Mouse (Mus musculus) kidney, embryonic 15.5 days (tissue): Measurements from ENCODE around the gene Ralgapa2. TPM values are rescaled to one million over a fixed set of nuclear protein-coding genes. Genes with fewer than 3 reads are reported as not detected.
A peak's percentile ranks its signal among the peaks of the same experiment; 100 is the strongest.
"Not testable (repeated sequence)": the region's sequence is repeated elsewhere in the genome, so short reads cannot be mapped to it uniquely, and the experiment has no call there.

ENCODE experiments used
- ATAC-seq: fragments of 200-750 bp; cut with Nextera tagmentation; replicated peaks from 2 replicates; pipeline ENCODE4 v1.8.0; 2017; ENCODE audit warnings: moderate TSS enrichment; ENCODE audit not compliant: low FRiP score
- H3K27ac ChIP-seq: fragments of 300-500 bp; sonication (generic); 2 replicates; pipeline ENCODE4 v1.5.1; 2015; ENCODE audit warnings: mild to moderate bottlenecking, inconsistent platforms
- H3K27me3 ChIP-seq: fragments of 300-500 bp; sonication (generic); 2 replicates; pipeline ENCODE4 v1.6.1; 2015; ENCODE audit warnings: inconsistent platforms
- H3K36me3 ChIP-seq: fragments of 300-500 bp; sonication (generic); 2 replicates; pipeline ENCODE4 v1.6.1; 2015; ENCODE audit warnings: inconsistent platforms
- H3K4me1 ChIP-seq: fragments of 300-500 bp; sonication (generic); 2 replicates; pipeline ENCODE4 v1.6.1; 2015; ENCODE audit warnings: inconsistent platforms
- H3K4me2 ChIP-seq: fragments of 300-500 bp; sonication (generic); 2 replicates; pipeline ENCODE4 v1.6.1; 2015; ENCODE audit warnings: moderate library complexity, mild to moderate bottlenecking, inconsistent platforms
- H3K4me3 ChIP-seq: fragments of 300-500 bp; sonication (generic); replicated peaks from 2 replicates; pipeline ENCODE4 v1.5.1; 2015; ENCODE audit warnings: mild to moderate bottlenecking, inconsistent platforms
- H3K9ac ChIP-seq: fragments of 300-500 bp; sonication (generic); 2 replicates; pipeline ENCODE4 v1.6.1; 2015; ENCODE audit warnings: mild to moderate bottlenecking, inconsistent platforms
- H3K9me3 ChIP-seq: fragments of 300-500 bp; sonication (generic); replicated peaks from 2 replicates; pipeline ENCODE4 v1.6.1; 2016; ENCODE audit warnings: inconsistent platforms
- WGBS: fragments of 180-500 bp; shearing (Covaris S2); methylation state at CpG from one replicate; pipeline ENCODE4 v1.1.7; 2015; ENCODE audit warnings: mixed read lengths; 5-methylcytosine and 5-hydroxymethylcytosine counted together
- polyA plus RNA-seq: library from polyadenylated mRNA; unstranded; fragments of >200 nt; fragmentation: Nextera tagmentation; extraction: Ambion mirVana; gene quantifications from 2 replicates; pipeline ENCODE4 v1.2.1, GENCODE M21; 2015

The Ralgapa2 gene
- polyA plus RNA-seq, 1 experiment from 2014 or later, result 6.7 TPM

GRCm38 (mm10) chr2:146468016-146468415 is 44.1 kb downstream of the Ralgapa2 start:
- H3K4me2 ChIP-seq, result no peak overlapping the region
- no peaks in the 10 kb centered on the region for H3K9me3 ChIP-seq
- no peak overlapping the region for H3K9ac ChIP-seq
- no peaks in the 10 kb centered on the region for H3K36me3 ChIP-seq
- no peaks in the 10 kb centered on the region for H3K4me1 ChIP-seq
- ATAC-seq, result no peak
- H3K27ac ChIP-seq, result no peak overlapping the region
- no peaks in the 10 kb centered on the region for H3K27me3 ChIP-seq
- WGBS, result 88% methylated on average over 4 of the region's 4 CpGs
- H3K4me3 ChIP-seq, result no peak overlapping the region

DNA sequence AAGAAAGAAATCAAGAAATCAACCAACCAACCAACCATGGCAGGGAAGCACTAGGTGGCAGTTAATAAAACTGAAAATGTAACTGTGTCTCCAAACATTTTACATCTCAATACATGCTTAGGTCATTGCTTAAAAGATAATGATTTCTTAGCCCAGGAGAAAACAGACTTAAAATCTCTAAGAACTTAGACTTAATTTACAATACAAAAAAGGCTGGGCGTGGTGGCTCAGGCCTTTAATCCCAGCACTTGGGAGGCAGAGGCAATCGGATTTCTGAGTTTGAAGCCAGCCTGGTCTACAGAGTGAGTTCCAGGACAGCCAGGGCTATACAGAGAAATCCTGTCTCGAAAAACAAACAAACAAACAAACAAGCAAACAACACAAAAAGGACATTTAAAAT is 45.3 kb downstream of the Ralgapa2 start:
- ATAC-seq, H3K27me3 ChIP-seq, H3K27ac ChIP-seq, H3K4me2 ChIP-seq, H3K9me3 ChIP-seq, H3K4me1 ChIP-seq, H3K36me3 ChIP-seq, H3K4me3 ChIP-seq, H3K9ac ChIP-seq: not testable (repeated sequence)
- WGBS, result 84% methylated on average over 3 of the region's 3 CpGs

DNA sequence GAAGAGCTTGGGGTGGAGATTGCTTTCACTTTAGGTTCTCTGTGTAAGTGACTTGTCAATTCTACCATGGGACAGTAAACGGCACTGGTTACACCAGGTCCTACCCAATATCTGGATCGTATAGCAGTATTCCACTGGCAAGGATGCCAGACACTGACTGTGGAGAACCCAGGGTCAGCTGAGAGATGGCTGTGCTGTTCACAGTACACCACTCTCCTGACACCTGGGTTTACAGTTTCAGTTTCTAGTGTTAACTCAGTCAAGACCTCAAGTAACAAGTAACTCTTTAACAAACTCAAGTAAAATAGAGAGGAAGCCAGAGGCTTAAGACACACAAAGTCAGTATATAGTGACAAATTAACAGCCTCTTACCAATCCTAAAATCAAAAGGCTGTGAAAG is 54.6 kb downstream of the Ralgapa2 start:
- peak; percentile 75 for ATAC-seq
- WGBS, result 55% methylated on average over 2 of the region's 2 CpGs
- Histone ChIP-seq H3K27ac (peak overlapping the region; percentile 18; the same call in 1 of the 2 replicates), H3K4me2 (no peak overlapping the region), H3K4me3 (no peak overlapping the region), H3K4me1 (no peaks in the 10 kb centered on the region), H3K27me3 (no peaks in the 10 kb centered on the region), H3K9ac (no peak overlapping the region), H3K9me3 (no peaks in the 10 kb centered on the region), H3K36me3 (no peaks in the 10 kb centered on the region)

DNA sequence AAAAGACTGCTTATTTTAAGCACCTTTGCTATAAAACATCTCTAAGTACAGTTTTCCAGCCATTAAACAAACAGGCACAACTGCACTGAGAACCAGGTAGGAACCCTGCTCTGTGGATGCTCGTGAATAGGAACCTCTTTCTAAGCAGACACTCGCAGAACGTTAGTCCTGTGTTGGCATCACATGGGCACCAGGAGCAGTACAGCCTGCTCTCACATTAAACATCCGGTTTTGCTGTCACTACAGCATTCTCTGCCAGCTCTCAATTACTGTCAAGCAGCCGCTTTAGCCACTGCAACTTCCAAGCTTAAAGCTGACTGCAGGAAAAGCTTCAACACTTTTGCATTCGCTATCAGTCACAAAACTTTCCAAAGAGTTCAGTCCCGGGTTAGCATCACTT is 55.5 kb downstream of the Ralgapa2 start:
- H3K9me3 ChIP-seq, result no peaks in the 10 kb centered on the region
- no peaks in the 10 kb centered on the region for H3K4me1 ChIP-seq
- H3K4me2 ChIP-seq, result no peak overlapping the region
- no peaks in the 10 kb centered on the region for H3K36me3 ChIP-seq
- no peak overlapping the region for H3K4me3 ChIP-seq
- H3K9ac ChIP-seq, result no peak overlapping the region
- 80% methylated on average over 7 of the region's 7 CpGs for WGBS
- no peaks in the 10 kb centered on the region for H3K27me3 ChIP-seq
- H3K27ac ChIP-seq, result no peak overlapping the region
- no peak for ATAC-seq

GRCm38 (mm10) chr2:146456062-146456461 is 56.1 kb downstream of the Ralgapa2 start:
- H3K4me1 ChIP-seq, result no peaks in the 10 kb centered on the region
- H3K27me3 ChIP-seq, result no peaks in the 10 kb centered on the region
- H3K27ac ChIP-seq, result no peak overlapping the region
- H3K4me2 ChIP-seq, result no peak overlapping the region
- no peak overlapping the region for H3K4me3 ChIP-seq
- H3K9ac ChIP-seq, result no peak overlapping the region
- no peaks in the 10 kb centered on the region for H3K9me3 ChIP-seq
- 88% methylated on average over 4 of the region's 4 CpGs for WGBS
- no peak for ATAC-seq
- H3K36me3 ChIP-seq, result no peaks in the 10 kb centered on the region

DNA sequence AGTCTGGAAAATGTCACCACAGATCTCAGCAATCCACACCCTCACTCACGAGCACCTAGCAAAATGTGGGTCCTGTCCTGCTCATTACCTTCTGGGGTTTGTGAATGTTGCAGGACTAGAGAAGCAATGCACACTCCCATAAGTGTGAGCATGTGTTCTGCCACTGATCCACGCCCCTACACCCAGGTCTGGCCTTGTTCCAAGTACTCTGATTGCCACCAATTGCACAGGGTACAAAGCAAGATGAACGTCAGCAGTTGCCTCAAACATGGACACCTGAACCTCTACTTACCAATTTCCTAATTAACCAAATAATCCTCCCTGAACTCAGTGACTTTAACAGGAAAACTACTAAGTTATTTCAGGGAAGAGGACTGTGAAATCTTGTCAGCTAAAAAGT is 68.1 kb downstream of the Ralgapa2 start:
- H3K4me1 ChIP-seq, result no peaks in the 10 kb centered on the region
- H3K9ac ChIP-seq, result no peak overlapping the region
- no peak overlapping the region for H3K27ac ChIP-seq
- 0 out of 2 replicates have a peak, but pooled peaks cover 8% of the 10 kb centered on the region for H3K36me3 ChIP-seq
- no peak overlapping the region for H3K4me3 ChIP-seq
- no peak overlapping the region for H3K4me2 ChIP-seq
- H3K9me3 ChIP-seq, result no peaks in the 10 kb centered on the region
- 82% methylated on average over 3 of the region's 3 CpGs for WGBS
- H3K27me3 ChIP-seq, result no peaks in the 10 kb centered on the region
- ATAC-seq, result no peak

DNA sequence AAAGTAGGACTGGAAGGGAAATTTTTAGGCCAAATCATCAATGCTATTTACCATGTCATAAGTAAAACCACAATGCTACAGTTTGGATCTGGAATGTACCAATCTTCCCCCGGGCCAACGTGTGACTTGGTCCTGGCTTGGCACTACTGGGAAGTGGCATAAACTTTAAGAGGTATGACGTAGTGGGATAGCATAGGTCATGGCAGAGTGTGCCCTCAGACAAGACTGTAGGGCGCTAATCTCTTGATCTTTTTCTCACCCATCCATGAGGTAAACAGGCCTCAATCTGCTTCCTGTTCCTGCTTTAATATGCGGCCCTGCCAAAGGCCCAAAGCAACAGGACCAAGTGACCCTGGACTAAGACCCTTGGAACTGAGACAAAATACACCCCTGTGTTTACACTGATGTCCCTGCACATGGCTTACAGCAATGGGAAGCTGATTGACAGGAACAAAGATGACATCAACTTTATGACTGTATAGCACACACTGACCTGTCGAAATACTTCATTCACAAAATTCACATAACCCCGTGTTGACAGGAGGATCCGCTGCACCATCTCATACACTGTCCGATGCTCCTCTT is 68.8 kb downstream of the Ralgapa2 start:
- no peak for ATAC-seq
- Histone ChIP-seq H3K36me3 (0 out of 2 replicates have a peak, but pooled peaks cover 8% of the 10 kb centered on the region), H3K27ac (no peak overlapping the region), H3K4me2 (no peak overlapping the region), H3K27me3 (no peaks in the 10 kb centered on the region), H3K9me3 (no peaks in the 10 kb centered on the region), H3K4me3 (no peak overlapping the region), H3K4me1 (no peaks in the 10 kb centered on the region), H3K9ac (no peak overlapping the region)
- 89% methylated on average over 9 of the region's 9 CpGs for WGBS

DNA sequence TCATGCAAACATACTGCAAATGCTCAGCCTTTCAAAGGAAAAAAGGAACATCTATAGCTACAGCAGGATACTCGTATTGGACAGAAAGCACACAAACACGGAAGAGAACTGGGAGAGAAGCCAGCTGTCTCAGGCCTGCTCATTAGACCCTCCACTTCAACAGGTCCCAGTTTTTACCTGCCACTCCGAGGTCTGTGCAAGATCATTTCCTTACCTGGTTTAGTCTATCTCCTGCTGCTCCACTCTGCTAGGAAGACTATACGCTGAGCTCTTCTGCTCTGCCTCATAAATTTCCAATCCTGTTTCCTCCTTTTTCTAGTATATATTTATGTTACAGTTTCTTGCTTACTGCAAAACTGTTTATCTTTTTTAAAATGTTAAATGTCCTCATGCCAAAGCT is 70.4 kb downstream of the Ralgapa2 start:
- Histone ChIP-seq H3K4me3 (no peak overlapping the region), H3K4me1 (no peaks in the 10 kb centered on the region), H3K4me2 (no peak overlapping the region), H3K9me3 (no peaks in the 10 kb centered on the region), H3K36me3 (0 out of 2 replicates have a peak, but pooled peaks cover 8% of the 10 kb centered on the region), H3K9ac (no peak overlapping the region), H3K27ac (no peak overlapping the region), H3K27me3 (no peaks in the 10 kb centered on the region)
- 74% methylated on average over 4 of the region's 4 CpGs for WGBS
- ATAC-seq, result no peak

GRCm38 (mm10) chr2:146428751-146429150 is 83.4 kb downstream of the Ralgapa2 start:
- no peaks in the 10 kb centered on the region for H3K4me1 ChIP-seq
- no peak overlapping the region for H3K4me2 ChIP-seq
- H3K27me3 ChIP-seq, result no peaks in the 10 kb centered on the region
- no peak overlapping the region for H3K4me3 ChIP-seq
- no peak for ATAC-seq
- H3K9ac ChIP-seq, result no peak overlapping the region
- H3K9me3 ChIP-seq, result no peaks in the 10 kb centered on the region
- no peak overlapping the region for H3K27ac ChIP-seq
- H3K36me3 ChIP-seq, result peaks cover 14% of the 10 kb centered on the region; the same call in 1 of the 2 replicates
- 94% methylated on average over 3 of the region's 3 CpGs for WGBS

GRCm38 (mm10) chr2:146427380-146427779 is 84.8 kb downstream of the Ralgapa2 start:
- no peak overlapping the region for H3K4me2 ChIP-seq
- no peak overlapping the region for H3K27ac ChIP-seq
- no peaks in the 10 kb centered on the region for H3K27me3 ChIP-seq
- no peaks in the 10 kb centered on the region for H3K4me1 ChIP-seq
- no peak for ATAC-seq
- WGBS, result 86% methylated on average over 3 of the region's 3 CpGs
- H3K4me3 ChIP-seq, result no peak overlapping the region
- H3K9ac ChIP-seq, result no peak overlapping the region
- no peaks in the 10 kb centered on the region for H3K9me3 ChIP-seq
- H3K36me3 ChIP-seq, result peaks cover 14% of the 10 kb centered on the region; the same call in 1 of the 2 replicates

GRCm38 (mm10) chr2:146426321-146426720 is 85.8 kb downstream of the Ralgapa2 start:
- no peak for ATAC-seq
- Histone ChIP-seq H3K9ac (no peak overlapping the region), H3K4me2 (no peak overlapping the region), H3K4me3 (no peak overlapping the region), H3K4me1 (no peaks in the 10 kb centered on the region), H3K27me3 (no peaks in the 10 kb centered on the region), H3K36me3 (peaks cover 14% of the 10 kb centered on the region; the same call in 1 of the 2 replicates), H3K27ac (no peak overlapping the region), H3K9me3 (no peaks in the 10 kb centered on the region)
- 83% methylated on average over 7 of the region's 7 CpGs for WGBS

GRCm38 (mm10) chr2:146425235-146425634 is 86.9 kb downstream of the Ralgapa2 start:
- H3K4me1 ChIP-seq, result no peaks in the 10 kb centered on the region
- no peaks in the 10 kb centered on the region for H3K9me3 ChIP-seq
- H3K9ac ChIP-seq, result no peak overlapping the region
- H3K36me3 ChIP-seq, result peaks cover 14% of the 10 kb centered on the region; the same call in 1 of the 2 replicates
- no peak overlapping the region for H3K27ac ChIP-seq
- no peak for ATAC-seq
- no peak overlapping the region for H3K4me2 ChIP-seq
- 79% methylated on average over 2 of the region's 2 CpGs for WGBS
- no peaks in the 10 kb centered on the region for H3K27me3 ChIP-seq
- H3K4me3 ChIP-seq, result no peak overlapping the region

GRCm38 (mm10) chr2:146423710-146424301 is 88.3 kb downstream of the Ralgapa2 start:
- peaks cover 5% of the 10 kb centered on the region; the same call in 1 of the 2 replicates for H3K36me3 ChIP-seq
- 80% methylated on average over 4 of the region's 4 CpGs for WGBS
- H3K4me2 ChIP-seq, result no peak overlapping the region
- H3K9me3 ChIP-seq, result no peaks in the 10 kb centered on the region
- H3K27me3 ChIP-seq, result no peaks in the 10 kb centered on the region
- no peak overlapping the region for H3K4me3 ChIP-seq
- no peak overlapping the region for H3K9ac ChIP-seq
- ATAC-seq, result no peak
- no peak overlapping the region for H3K27ac ChIP-seq
- H3K4me1 ChIP-seq, result no peaks in the 10 kb centered on the region
